Mouse (Mus musculus) heart, embryonic 14.5 days (tissue): Measurements from ENCODE around the gene Prkg1. TPM values are rescaled to one million over a fixed set of nuclear protein-coding genes. Genes with fewer than 3 reads are reported as not detected.

ENCODE experiments used
- ATAC-seq: fragments of 200-750 bp; cut with Nextera tagmentation; 2 replicates; pipeline ENCODE4 v1.8.0; 2017; ENCODE audit warnings: low read depth, moderate TSS enrichment; ENCODE audit not compliant: insufficient number of reproducible peaks, insufficient read depth, low FRiP score
- H3K27ac ChIP-seq, 2 experiments: fragments of 200-500 bp in 1 of 2; fragments of 300-500 bp in 1 of 2; sonication (generic) in 1 of 2; replicated peaks in 1 of 2; 2 replicates each; pipeline ENCODE4 v1.5.1; 2012 to 2014; ENCODE audit warnings: low read depth in 2 of 2, low read length in 2 of 2, control low read depth in 1 of 2, mild to moderate bottlenecking in 1 of 2, mixed read lengths in 1 of 2; ENCODE audit not compliant: control insufficient read depth in 1 of 2, insufficient read depth in 1 of 2
- H3K27me3 ChIP-seq: fragments of 300-500 bp; sonication (generic); 2 replicates; pipeline ENCODE4 v1.6.1; 2014; ENCODE audit warnings: mild to moderate bottlenecking, low read length, control low read depth; ENCODE audit not compliant: control insufficient read depth, insufficient read depth
- H3K36me3 ChIP-seq: fragments of 300-500 bp; sonication (generic); 2 replicates; pipeline ENCODE4 v1.6.1; 2014; ENCODE audit warnings: mild to moderate bottlenecking, control low read depth, low read length, mixed read lengths; ENCODE audit not compliant: control insufficient read depth, insufficient read depth
- H3K4me1 ChIP-seq, 2 experiments: fragments of 200-500 bp in 1 of 2; fragments of 300-500 bp in 1 of 2; sonication (generic) in 1 of 2; 2 replicates each; pipeline ENCODE4 v1.6.1; 2012 to 2014; ENCODE audit warnings: low read length in 2 of 2, control low read depth in 1 of 2, mixed read lengths in 1 of 2; ENCODE audit not compliant: control insufficient read depth in 2 of 2, insufficient read depth in 2 of 2
- H3K4me2 ChIP-seq: fragments of 300-500 bp; sonication (generic); 2 replicates; pipeline ENCODE4 v1.6.1; 2014; ENCODE audit warnings: mild to moderate bottlenecking, low read length
- H3K4me3 ChIP-seq, 2 experiments: fragments of 200-500 bp in 1 of 2; fragments of 300-500 bp in 1 of 2; sonication (generic) in 1 of 2; 2 replicates each; pipeline ENCODE4 v1.5.1; 2012 to 2014; ENCODE audit warnings: low read length in 2 of 2, mild to moderate bottlenecking in 2 of 2, control low read depth in 1 of 2, low read depth in 1 of 2, moderate library complexity in 1 of 2; ENCODE audit not compliant: control insufficient read depth in 1 of 2, insufficient read depth in 1 of 2
- H3K9ac ChIP-seq: fragments of 300-500 bp; sonication (generic); 2 replicates; pipeline ENCODE4 v1.6.1; 2014; ENCODE audit warnings: mild to moderate bottlenecking, low read length
- H3K9me3 ChIP-seq: fragments of 300-500 bp; sonication (generic); 2 replicates; pipeline ENCODE4 v1.6.1; 2016; ENCODE audit warnings: low read length, control low read depth; ENCODE audit not compliant: control insufficient read depth
- whole genome bisulfite sequencing: fragments of 180-500 bp; shearing (Covaris S2); extraction: QIAGEN DNeasy Blood & Tissue Kit; methylation state at CpG from one replicate; pipeline ENCODE4 v1.1.7; 2014; 5-methylcytosine and 5-hydroxymethylcytosine counted together
- polyA plus RNA-seq: library from polyadenylated mRNA; unstranded; fragments of >200 nt; fragmentation: Nextera tagmentation; extraction: Ambion mirVana; gene quantifications from 2 replicates; pipeline ENCODE4 v1.2.1, GENCODE M21; 2014

Gene Prkg1
- polyA plus RNA-seq, 1 experiment from 2014 or later = 9.6 TPM

GRCm38 (mm10) chr19:31149902-31150301 is 614.9 kb downstream of the Prkg1 start:
- ATAC-seq = no peak
- Histone ChIP-seq H3K4me2 (no peak overlapping the region), H3K9me3 (no peaks in the 10 kb centered on the region), H3K27me3 (no peaks in the 10 kb centered on the region), H3K4me3 (no peak overlapping the region), H3K9ac (no peak overlapping the region), H3K36me3 (no peaks in the 10 kb centered on the region), H3K27ac (no peak overlapping the region), H3K4me1 (no peaks in the 10 kb centered on the region)
- 92% methylated on average over 2 of the region's 2 CpGs for WGBS

- H3K4me2 ChIP-seq = no peak overlapping the region
- no peak overlapping the region for H3K27ac ChIP-seq
- H3K36me3 ChIP-seq = no peaks in the 10 kb centered on the region
- H3K4me1 ChIP-seq = no peaks in the 10 kb centered on the region
- no peak for ATAC-seq
- H3K9ac ChIP-seq = no peak overlapping the region
- WGBS = 91% methylated on average over 2 of the region's 2 CpGs
- no peak overlapping the region for H3K4me3 ChIP-seq
- H3K9me3 ChIP-seq = no peaks in the 10 kb centered on the region
- no peaks in the 10 kb centered on the region for H3K27me3 ChIP-seq
Observed at GRCm38 (mm10) chr19:31147457-31147856, 617.4 kb downstream of the Prkg1 start.

- Histone ChIP-seq H3K9ac (no peak overlapping the region), H3K4me1 (no peaks in the 10 kb centered on the region), H3K9me3 (no peaks in the 10 kb centered on the region), H3K4me3 (no peak overlapping the region), H3K36me3 (no peaks in the 10 kb centered on the region), H3K4me2 (no peak overlapping the region), H3K27me3 (no peaks in the 10 kb centered on the region), H3K27ac (no peak overlapping the region)
- WGBS = 64% methylated on average over 3 of the region's 3 CpGs
- no peak for ATAC-seq
Observed at GRCm38 (mm10) chr19:31146156-31146555, 618.7 kb downstream of the Prkg1 start.

GRCm38 (mm10) chr19:31141905-31142304 is 622.9 kb downstream of the Prkg1 start:
- no peak overlapping the region for H3K27ac ChIP-seq
- H3K4me1 ChIP-seq = no peaks in the 10 kb centered on the region
- 82% methylated on average over 7 of the region's 7 CpGs for WGBS
- H3K4me2 ChIP-seq = no peak overlapping the region
- no peak for ATAC-seq
- H3K36me3 ChIP-seq = no peaks in the 10 kb centered on the region
- no peak overlapping the region for H3K9ac ChIP-seq
- H3K9me3 ChIP-seq = no peaks in the 10 kb centered on the region
- no peaks in the 10 kb centered on the region for H3K27me3 ChIP-seq
- H3K4me3 ChIP-seq = no peak overlapping the region

GRCm38 (mm10) chr19:31136316-31136715 is 628.5 kb downstream of the Prkg1 start:
- Histone ChIP-seq H3K36me3 (no peaks in the 10 kb centered on the region), H3K27ac (no peak overlapping the region), H3K4me2 (no peak overlapping the region), H3K4me3 (no peak overlapping the region), H3K27me3 (no peaks in the 10 kb centered on the region), H3K9ac (no peak overlapping the region), H3K9me3 (no peaks in the 10 kb centered on the region), H3K4me1 (no peaks in the 10 kb centered on the region)
- 23% methylated on average over 2 of the region's 2 CpGs for WGBS
- ATAC-seq = no peak

- no peak overlapping the region for H3K9ac ChIP-seq
- H3K36me3 ChIP-seq = no peaks in the 10 kb centered on the region
- no peak overlapping the region for H3K27ac ChIP-seq
- ATAC-seq = no peak
- H3K27me3 ChIP-seq = no peaks in the 10 kb centered on the region
- H3K9me3 ChIP-seq = no peaks in the 10 kb centered on the region
- no peak overlapping the region for H3K4me3 ChIP-seq
- 82% methylated on average over 8 of the region's 8 CpGs for WGBS
- H3K4me1 ChIP-seq = no peaks in the 10 kb centered on the region
- no peak overlapping the region for H3K4me2 ChIP-seq
Observed at GRCm38 (mm10) chr19:31132614-31133013, 632.2 kb downstream of the Prkg1 start.

- H3K27me3 ChIP-seq = no peaks in the 10 kb centered on the region
- H3K27ac ChIP-seq = no peak overlapping the region
- H3K36me3 ChIP-seq = no peaks in the 10 kb centered on the region
- H3K4me3 ChIP-seq = no peak overlapping the region
- H3K4me2 ChIP-seq = no peak overlapping the region
- WGBS = 82% methylated on average over 3 of the region's 3 CpGs
- H3K9me3 ChIP-seq = no peaks in the 10 kb centered on the region
- no peaks in the 10 kb centered on the region for H3K4me1 ChIP-seq
- no peak for ATAC-seq
- H3K9ac ChIP-seq = no peak overlapping the region
Observed at GRCm38 (mm10) chr19:31124628-31125027, 640.2 kb downstream of the Prkg1 start.

GRCm38 (mm10) chr19:31114690-31115089 is 650.1 kb downstream of the Prkg1 start:
- Histone ChIP-seq H3K4me1 (no peaks in the 10 kb centered on the region), H3K9me3 (no peaks in the 10 kb centered on the region), H3K27ac (no peak overlapping the region), H3K36me3 (no peaks in the 10 kb centered on the region), H3K4me3 (no peak overlapping the region), H3K9ac (no peak overlapping the region), H3K4me2 (no peak overlapping the region), H3K27me3 (no peaks in the 10 kb centered on the region)
- no peak for ATAC-seq
- 58% methylated on average over 4 of the region's 4 CpGs for WGBS
